Mouse (Mus musculus): ENCODE data around the gene Slc39a7.

GRCm38 (mm10) chr17:34025756-34026151, 5.7 kb downstream of the Slc39a7 start:
- TF ChIP-seq CTCF (IDR thresholded peaks at IDR 0.05; ENCODE audit: low read depth, low read length) (no peak), POLR2A (IDR thresholded peaks at IDR 0.05; ENCODE audit: extremely low read depth, insufficient read depth, low read length) (no peak)
